Mouse (Mus musculus): ENCODE data around the gene Oprl1. TPM values are rescaled to one million over a fixed set of nuclear protein-coding genes. Genes with fewer than 3 reads are reported as not detected.
A peak's percentile ranks its signal among the peaks of the same experiment; 100 is the strongest.

Gene Oprl1
- total and polyA plus RNA-seq, 2 experiments, result 0.06 TPM; not detected in 1

DNA sequence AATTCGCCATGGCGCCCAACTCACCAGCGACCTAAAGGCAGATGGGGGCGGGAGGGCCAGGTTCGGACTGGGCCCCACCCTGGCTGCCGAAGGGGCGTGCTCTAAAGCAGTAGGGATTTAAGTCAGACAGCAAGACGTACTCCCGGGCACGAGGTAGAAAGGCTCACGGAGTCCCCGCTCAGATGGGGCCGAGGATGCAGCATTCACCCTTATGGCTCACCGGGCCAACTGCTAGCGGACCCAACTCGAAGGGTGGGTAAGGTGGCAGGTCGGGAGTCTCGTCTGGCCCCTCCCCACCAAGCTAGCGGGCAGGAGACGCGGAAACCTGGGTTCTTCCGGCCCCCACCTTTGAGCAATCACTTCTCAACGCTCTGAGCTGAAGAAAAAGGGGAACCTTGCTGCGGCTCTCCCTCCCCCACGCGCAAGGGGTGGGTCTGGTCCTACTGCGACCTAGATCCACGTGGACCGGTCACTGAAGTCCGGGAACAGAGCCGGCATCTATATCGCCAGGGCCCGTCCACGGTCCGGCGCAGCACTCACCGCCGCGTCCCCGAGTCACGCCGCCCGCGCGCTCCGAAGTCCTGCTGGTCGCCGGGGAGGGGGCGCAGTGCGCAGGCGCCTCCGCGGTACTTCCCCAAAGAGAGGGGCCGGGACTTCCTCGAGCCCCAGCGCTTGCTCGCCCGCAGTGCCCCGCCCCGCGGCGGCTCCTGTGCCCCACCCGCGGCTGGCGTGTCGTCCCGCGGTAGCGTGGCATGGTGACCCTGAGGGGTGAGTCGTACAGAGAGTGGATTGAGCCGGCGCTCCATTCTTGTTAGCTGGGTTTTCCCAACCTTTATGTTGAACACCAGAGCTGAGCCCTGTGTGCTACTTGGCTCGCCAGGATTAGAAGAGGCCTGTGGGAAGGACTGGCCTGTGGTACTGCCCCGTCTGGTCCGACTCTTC lies 21.2 kb upstream of the Oprl1 start, which contains the start of gene Rgs19:
Gene Rgs19 (minus strand): TSS at position 639 of the 942 bp plus-strand sequence.
- 0 out of 2 replicates have a peak, but pooled peaks cover 3% of the 10 kb centered on the region for H3K27me3 ChIP-seq (ENCODE audit: control insufficient read depth, insufficient read depth, low read length)
- peak within 1 kb of the TSS; percentile 50 for H3K27ac ChIP-seq (replicated peaks; ENCODE audit: insufficient read depth, low read depth, low read length)
- 0 out of 2 replicates have a peak, but pooled peaks cover 5% of the 10 kb centered on the region for H3K4me1 ChIP-seq (ENCODE audit: control insufficient read depth, insufficient read depth, low read length)
- 4% methylated on average over 75 of the region's 75 CpGs for WGBS
- no peak for TF ChIP-seq CTCF (IDR thresholded peaks at IDR 0.05; ENCODE audit: low read depth, low read length)
- 0 out of 2 replicates have a peak, but pooled peaks have one; percentile 17 for TF ChIP-seq POLR2A (IDR thresholded peaks at IDR 0.05; ENCODE audit: extremely low read depth, insufficient read depth, low read length)
- no peaks in the 10 kb centered on the region for H3K79me2 ChIP-seq (ENCODE audit: control insufficient read depth, insufficient read depth, low read length)
- DNase-seq (ENCODE audit: extremely low read depth, low read depth, low spot score), result peak; percentile 24
- H3K4me3 ChIP-seq (ENCODE audit: insufficient read depth, low read depth, low read length), result peak within 1 kb of the TSS; percentile 85
- H3K36me3 ChIP-seq (ENCODE audit: control insufficient read depth, insufficient read depth, low read length), result no peaks in the 10 kb centered on the region
- H3K9ac ChIP-seq (ENCODE audit: low read depth, low read length), result peak within 1 kb of the TSS; percentile 57

DNA sequence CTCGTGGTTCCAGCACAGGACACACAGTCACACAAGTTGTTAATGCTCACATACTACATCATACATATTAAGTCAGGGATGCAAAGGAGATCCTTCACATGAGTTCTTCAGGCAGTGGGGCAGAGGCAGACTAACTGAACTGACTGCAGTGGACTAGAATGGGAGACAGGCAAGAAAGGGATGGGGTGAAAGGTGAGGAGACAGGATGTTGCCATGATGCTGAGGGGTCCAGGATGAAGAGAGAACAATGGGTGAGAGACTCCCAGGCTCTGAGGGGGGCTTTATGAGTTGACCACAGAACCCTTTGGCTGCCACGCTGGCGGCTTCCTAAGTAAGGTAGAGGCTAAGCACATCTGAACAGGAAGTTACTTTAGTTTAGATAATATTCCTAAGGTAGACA lies 20.2 kb upstream of the Oprl1 start:
- no peak overlapping the region for H3K9ac ChIP-seq (ENCODE audit: low read depth, low read length)
- H3K4me3 ChIP-seq (ENCODE audit: insufficient read depth, low read depth, low read length), result no peak overlapping the region
- H3K79me2 ChIP-seq (ENCODE audit: control insufficient read depth, insufficient read depth, low read length), result no peaks in the 10 kb centered on the region
- H3K27ac ChIP-seq (replicated peaks; ENCODE audit: insufficient read depth, low read depth, low read length), result no peak overlapping the region
- H3K27me3 ChIP-seq (ENCODE audit: control insufficient read depth, insufficient read depth, low read length), result 0 out of 2 replicates have a peak, but pooled peaks cover 3% of the 10 kb centered on the region
- no peak for DNase-seq (ENCODE audit: extremely low read depth, low read depth, low spot score)
- TF ChIP-seq POLR2A (IDR thresholded peaks at IDR 0.05; ENCODE audit: extremely low read depth, insufficient read depth, low read length), result no peak
- TF ChIP-seq CTCF (IDR thresholded peaks at IDR 0.05; ENCODE audit: low read depth, low read length), result no peak
- no peaks in the 10 kb centered on the region for H3K36me3 ChIP-seq (ENCODE audit: control insufficient read depth, insufficient read depth, low read length)
- H3K4me1 ChIP-seq (ENCODE audit: control insufficient read depth, insufficient read depth, low read length), result 0 out of 2 replicates have a peak, but pooled peaks cover 5% of the 10 kb centered on the region
- WGBS, result 97% methylated on average over 3 of the region's 3 CpGs

DNA sequence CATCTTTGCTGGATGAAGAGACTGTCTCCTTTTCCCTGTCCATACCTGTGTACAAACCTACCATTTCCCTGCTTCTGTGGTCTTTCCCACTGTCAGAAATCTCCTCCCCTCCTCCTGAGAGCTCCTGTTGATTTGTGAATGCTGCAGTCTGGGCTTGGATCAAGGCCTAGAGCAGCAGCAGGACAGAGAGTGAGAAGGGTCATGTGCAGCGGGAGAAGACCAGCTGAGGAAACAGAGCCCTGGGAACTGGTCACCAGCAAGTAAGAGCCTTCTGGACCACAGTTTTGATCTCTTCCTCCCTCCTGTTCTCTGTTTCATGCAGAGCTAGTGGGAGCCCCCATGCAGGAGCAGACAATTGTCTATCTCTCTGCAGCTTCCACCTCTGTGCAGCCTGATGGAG lies 19.0 kb upstream of the Oprl1 start:
- no peak for DNase-seq (ENCODE audit: extremely low read depth, low read depth, low spot score)
- H3K36me3 ChIP-seq (ENCODE audit: control insufficient read depth, insufficient read depth, low read length), result no peaks in the 10 kb centered on the region
- no peaks in the 10 kb centered on the region for H3K79me2 ChIP-seq (ENCODE audit: control insufficient read depth, insufficient read depth, low read length)
- whole genome bisulfite sequencing, result 90% methylated on average over 1 of the region's 1 CpGs
- H3K27ac ChIP-seq (replicated peaks; ENCODE audit: insufficient read depth, low read depth, low read length), result no peak overlapping the region
- 0 out of 2 replicates have a peak, but pooled peaks cover 3% of the 10 kb centered on the region for H3K27me3 ChIP-seq (ENCODE audit: control insufficient read depth, insufficient read depth, low read length)
- no peak overlapping the region for H3K9ac ChIP-seq (ENCODE audit: low read depth, low read length)
- no peak overlapping the region for H3K4me3 ChIP-seq (ENCODE audit: insufficient read depth, low read depth, low read length)
- TF ChIP-seq POLR2A (IDR thresholded peaks at IDR 0.05; ENCODE audit: extremely low read depth, insufficient read depth, low read length) (no peak), CTCF (IDR thresholded peaks at IDR 0.05; ENCODE audit: low read depth, low read length) (no peak)
- H3K4me1 ChIP-seq (ENCODE audit: control insufficient read depth, insufficient read depth, low read length), result 0 out of 2 replicates have a peak, but pooled peaks cover 5% of the 10 kb centered on the region

DNA sequence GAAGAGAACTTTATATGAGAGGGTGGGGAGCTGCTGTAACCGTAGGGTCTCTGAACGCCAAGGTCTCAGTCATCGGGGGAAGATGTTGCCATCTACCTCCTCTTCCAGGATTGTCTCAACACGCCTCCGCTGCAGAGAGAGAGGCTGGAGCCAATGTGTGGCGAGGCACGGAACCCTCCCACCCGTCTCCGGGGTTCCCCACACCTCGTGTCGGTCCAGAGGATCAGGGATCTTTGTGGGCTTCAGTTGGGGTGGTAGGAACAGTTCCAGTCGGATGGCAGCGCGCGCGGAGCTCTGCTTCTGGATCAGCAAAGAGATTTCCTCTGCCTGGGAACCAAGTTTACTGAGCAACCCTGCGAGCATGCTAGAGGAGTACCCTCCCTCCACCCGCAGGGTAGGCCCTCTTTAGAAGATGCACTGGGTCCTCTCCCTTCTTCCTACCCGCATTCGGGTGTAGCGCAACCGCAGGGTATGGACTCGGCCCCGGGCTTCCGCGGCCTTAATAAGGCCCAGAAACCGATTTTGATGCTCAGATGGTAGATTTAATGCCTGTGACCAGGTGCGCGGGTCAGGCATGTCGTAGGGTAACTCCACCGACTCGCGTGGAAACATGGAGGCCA lies 17.9 kb upstream of the Oprl1 start:
- H3K79me2 ChIP-seq (ENCODE audit: control insufficient read depth, insufficient read depth, low read length), result no peaks in the 10 kb centered on the region
- no peak for DNase-seq (ENCODE audit: extremely low read depth, low read depth, low spot score)
- no peak overlapping the region for H3K9ac ChIP-seq (ENCODE audit: low read depth, low read length)
- H3K4me1 ChIP-seq (ENCODE audit: control insufficient read depth, insufficient read depth, low read length), result 0 out of 2 replicates have a peak, but pooled peaks cover 5% of the 10 kb centered on the region
- 69% methylated on average over 33 of the region's 33 CpGs for WGBS
- H3K27me3 ChIP-seq (ENCODE audit: control insufficient read depth, insufficient read depth, low read length), result 0 out of 2 replicates have a peak, but pooled peaks cover 3% of the 10 kb centered on the region
- H3K4me3 ChIP-seq (ENCODE audit: insufficient read depth, low read depth, low read length), result no peak overlapping the region
- TF ChIP-seq CTCF (IDR thresholded peaks at IDR 0.05; ENCODE audit: low read depth, low read length), result no peak
- TF ChIP-seq POLR2A (IDR thresholded peaks at IDR 0.05; ENCODE audit: extremely low read depth, insufficient read depth, low read length), result no peak
- H3K27ac ChIP-seq (replicated peaks; ENCODE audit: insufficient read depth, low read depth, low read length), result no peak overlapping the region
- H3K36me3 ChIP-seq (ENCODE audit: control insufficient read depth, insufficient read depth, low read length), result no peaks in the 10 kb centered on the region

DNA sequence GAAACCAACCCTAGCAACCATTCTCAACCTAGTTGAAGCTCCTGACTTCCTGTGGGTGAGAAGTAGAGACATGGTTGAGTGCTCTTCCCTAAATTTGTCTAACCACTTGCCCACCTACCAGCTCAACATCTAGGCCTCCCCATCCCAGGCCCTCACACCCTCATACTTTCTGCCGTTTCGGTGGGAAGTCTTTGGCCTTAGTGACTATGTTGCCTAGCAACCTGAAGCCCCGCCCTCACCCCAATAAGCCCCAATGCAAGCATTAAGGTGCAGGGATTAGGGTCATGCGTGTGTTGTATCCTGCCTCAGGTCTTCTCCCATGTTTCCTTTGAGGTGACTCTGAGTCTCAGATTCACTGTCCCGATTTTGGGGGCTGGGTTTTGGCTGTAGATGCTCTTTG lies 16.6 kb upstream of the Oprl1 start, which contains the start of gene Lkaaear1:
Gene Lkaaear1 (minus strand): TSS at position 202 of the 400 bp plus-strand sequence.
- H3K36me3 ChIP-seq (ENCODE audit: control insufficient read depth, insufficient read depth, low read length), result no peaks in the 10 kb centered on the region
- WGBS, result 63% methylated on average over 5 of the region's 5 CpGs
- H3K27ac ChIP-seq (replicated peaks; ENCODE audit: insufficient read depth, low read depth, low read length), result no peak within 1 kb of the TSS
- no peak within 1 kb of the TSS for H3K9ac ChIP-seq (ENCODE audit: low read depth, low read length)
- H3K4me1 ChIP-seq (ENCODE audit: control insufficient read depth, insufficient read depth, low read length), result 0 out of 2 replicates have a peak, but pooled peaks cover 4% of the 10 kb centered on the region
- H3K79me2 ChIP-seq (ENCODE audit: control insufficient read depth, insufficient read depth, low read length), result no peaks in the 10 kb centered on the region
- no peak for DNase-seq (ENCODE audit: extremely low read depth, low read depth, low spot score)
- no peak within 1 kb of the TSS for H3K4me3 ChIP-seq (ENCODE audit: insufficient read depth, low read depth, low read length)
- H3K27me3 ChIP-seq (ENCODE audit: control insufficient read depth, insufficient read depth, low read length), result 0 out of 2 replicates have a peak, but pooled peaks cover 3% of the 10 kb centered on the region
- TF ChIP-seq POLR2A (IDR thresholded peaks at IDR 0.05; ENCODE audit: extremely low read depth, insufficient read depth, low read length) (no peak), CTCF (IDR thresholded peaks at IDR 0.05; ENCODE audit: low read depth, low read length) (no peak)
